Mouse (Mus musculus) stomach, embryonic 14.5 days (tissue): ENCODE data around the gene Ssbp2. TPM values are rescaled to one million over a fixed set of nuclear protein-coding genes. Genes with fewer than 3 reads are reported as not detected.
A peak's percentile ranks its signal among the peaks of the same experiment; 100 is the strongest.

Experiments
- ATAC-seq: fragments of 200-750 bp; cut with Nextera tagmentation; 2 replicates; pipeline ENCODE4 v1.8.0; 2017; ENCODE audit warnings: low read depth, moderate TSS enrichment; ENCODE audit not compliant: insufficient number of reproducible peaks, insufficient read depth, low FRiP score
- H3K27ac ChIP-seq: fragments of 300-500 bp; sonication (generic); 2 replicates; pipeline ENCODE4 v1.5.1; 2014; ENCODE audit warnings: mild to moderate bottlenecking, low read length, moderate library complexity, mixed read lengths
- H3K27me3 ChIP-seq: fragments of 300-500 bp; sonication (generic); 2 replicates; pipeline ENCODE4 v1.6.1; 2014; ENCODE audit warnings: low read length, control low read depth, mixed read lengths; ENCODE audit not compliant: control insufficient read depth, insufficient read depth
- H3K36me3 ChIP-seq: fragments of 300-500 bp; sonication (generic); 2 replicates; pipeline ENCODE4 v1.6.1; 2014; ENCODE audit warnings: mild to moderate bottlenecking, control low read depth, low read length, moderate library complexity, mixed read lengths; ENCODE audit not compliant: control insufficient read depth, insufficient read depth
- H3K4me1 ChIP-seq: fragments of 300-500 bp; sonication (generic); 2 replicates; pipeline ENCODE4 v1.6.1; 2014; ENCODE audit warnings: low read length, control low read depth, mixed read lengths; ENCODE audit not compliant: control insufficient read depth, insufficient read depth
- H3K4me2 ChIP-seq: fragments of 300-500 bp; sonication (generic); replicated peaks from 2 replicates; pipeline ENCODE4 v1.6.1; 2014; ENCODE audit warnings: low read depth, low read length, control low read depth
- H3K4me3 ChIP-seq: fragments of 300-500 bp; sonication (generic); 2 replicates; pipeline ENCODE4 v1.5.1; 2014; ENCODE audit warnings: low read depth, low read length, control low read depth
- H3K9ac ChIP-seq: fragments of 300-500 bp; sonication (generic); replicated peaks from 2 replicates; pipeline ENCODE4 v1.6.1; 2014; ENCODE audit warnings: low read depth, mild to moderate bottlenecking, control low read depth, low read length, moderate library complexity, mixed read lengths
- H3K9me3 ChIP-seq: fragments of 300-500 bp; sonication (generic); 2 replicates; pipeline ENCODE4 v1.6.1; 2016; ENCODE audit warnings: low read depth, low read length, control low read depth; ENCODE audit not compliant: control insufficient read depth
- WGBS: fragments of 180-500 bp; shearing (Covaris S2); extraction: QIAGEN DNeasy Blood & Tissue Kit; methylation state at CpG from one replicate; pipeline ENCODE4 v1.1.7; 2014; 5-methylcytosine and 5-hydroxymethylcytosine counted together
- polyA plus RNA-seq: library from polyadenylated mRNA; unstranded; fragments of >200 nt; fragmentation: Nextera tagmentation; extraction: Ambion mirVana; gene quantifications from 2 replicates; pipeline ENCODE4 v1.2.1, GENCODE M21; 2014

Ssbp2 gene
- polyA plus RNA-seq, 1 experiment from 2014 or later: 171 TPM

GRCm38 (mm10) chr13:91719487-91719886 lies 259.4 kb downstream of the Ssbp2 start:
- Histone ChIP-seq H3K27ac (no peak overlapping the region), H3K4me3 (no peak overlapping the region), H3K36me3 (no peaks in the 10 kb centered on the region), H3K27me3 (no peaks in the 10 kb centered on the region), H3K4me2 (no peak overlapping the region), H3K4me1 (no peaks in the 10 kb centered on the region), H3K9ac (no peak overlapping the region), H3K9me3 (no peaks in the 10 kb centered on the region)
- WGBS: 92% methylated on average over 6 of the region's 6 CpGs
- ATAC-seq: no peak

DNA sequence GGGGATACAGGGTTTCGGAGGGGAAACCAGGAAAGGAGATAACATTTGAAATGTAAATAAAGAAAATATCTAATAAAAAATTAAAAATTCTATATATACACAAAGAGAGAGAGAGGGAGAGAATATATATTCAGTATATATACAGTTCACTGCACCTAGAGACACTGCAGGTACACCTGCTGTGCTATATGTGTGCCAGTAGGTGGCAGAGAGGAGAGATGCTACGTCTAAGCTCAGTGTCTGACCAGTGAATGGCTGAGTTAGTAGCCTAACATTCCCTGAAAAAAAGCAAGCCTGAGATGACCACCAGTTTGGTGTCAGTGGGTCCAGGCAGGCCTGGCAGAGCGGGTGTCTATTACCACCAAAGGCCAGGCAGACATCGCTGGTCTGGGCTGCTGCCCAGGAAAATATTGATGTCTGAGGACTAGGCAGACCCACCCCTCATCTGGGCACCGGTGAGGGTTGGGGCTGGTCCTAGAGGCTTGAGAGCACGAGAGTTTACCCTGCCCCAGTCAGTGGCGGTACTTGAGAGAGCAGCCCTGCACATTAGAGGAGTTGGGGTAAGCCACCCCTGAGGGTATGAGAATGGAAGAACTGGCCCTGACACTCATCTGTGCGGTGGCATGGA lies 263.1 kb downstream of the Ssbp2 start:
- Histone ChIP-seq H3K4me3 (no peak overlapping the region), H3K9ac (no peak overlapping the region), H3K9me3 (no peaks in the 10 kb centered on the region), H3K4me1 (no peaks in the 10 kb centered on the region), H3K36me3 (no peaks in the 10 kb centered on the region), H3K4me2 (no peak overlapping the region), H3K27ac (no peak overlapping the region), H3K27me3 (no peaks in the 10 kb centered on the region)
- ATAC-seq: peak; percentile 53; the same call in 1 of the 2 replicates
- whole genome bisulfite sequencing: 67% methylated on average over 8 of the region's 8 CpGs

DNA sequence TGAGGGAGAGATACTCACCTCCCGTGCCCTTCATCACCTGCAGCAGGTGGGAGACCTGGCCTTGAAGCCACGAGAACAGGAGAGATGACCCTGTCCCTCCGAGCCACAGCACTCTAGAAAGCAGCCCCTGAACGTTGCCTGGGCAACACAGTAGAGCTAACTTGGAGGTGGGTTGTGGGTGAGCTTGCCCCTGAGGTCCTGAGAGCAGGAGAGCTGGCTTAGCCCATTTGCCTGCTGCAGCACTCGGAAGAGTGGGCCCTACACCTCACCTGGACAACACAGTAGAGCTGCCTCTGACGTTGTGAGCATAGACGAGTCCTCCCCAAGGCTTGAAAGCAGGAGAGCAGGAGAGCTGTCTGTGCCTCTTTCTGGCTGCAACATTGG lies 263.6 kb downstream of the Ssbp2 start:
- Histone ChIP-seq H3K4me2 (no peak overlapping the region), H3K27ac (no peak overlapping the region), H3K36me3 (no peaks in the 10 kb centered on the region), H3K4me1 (no peaks in the 10 kb centered on the region), H3K9ac (no peak overlapping the region), H3K27me3 (no peaks in the 10 kb centered on the region), H3K9me3 (no peaks in the 10 kb centered on the region), H3K4me3 (no peak overlapping the region)
- no peak for ATAC-seq
- 80% methylated on average over 7 of the region's 7 CpGs for WGBS

- Histone ChIP-seq H3K4me2 (no peak overlapping the region), H3K27ac (no peak overlapping the region), H3K9me3 (no peaks in the 10 kb centered on the region), H3K4me3 (no peak overlapping the region), H3K36me3 (no peaks in the 10 kb centered on the region), H3K9ac (no peak overlapping the region), H3K4me1 (no peaks in the 10 kb centered on the region), H3K27me3 (no peaks in the 10 kb centered on the region)
- 77% methylated on average over 3 of the region's 3 CpGs for WGBS
- no peak for ATAC-seq
These were observed 264.1 kb downstream of the Ssbp2 start for GRCm38 (mm10) chr13:91724211-91724610.

GRCm38 (mm10) chr13:91725130-91725529 lies 265.0 kb downstream of the Ssbp2 start:
- Histone ChIP-seq H3K27me3 (no peaks in the 10 kb centered on the region), H3K36me3 (no peaks in the 10 kb centered on the region), H3K9me3 (no peaks in the 10 kb centered on the region), H3K9ac (no peak overlapping the region), H3K4me1 (no peaks in the 10 kb centered on the region), H3K4me2 (no peak overlapping the region), H3K4me3 (no peak overlapping the region), H3K27ac (no peak overlapping the region)
- ATAC-seq: no peak
- 71% methylated on average over 3 of the region's 3 CpGs for WGBS

- no peaks in the 10 kb centered on the region for H3K4me1 ChIP-seq
- no peak for ATAC-seq
- no peaks in the 10 kb centered on the region for H3K36me3 ChIP-seq
- H3K9me3 ChIP-seq: no peaks in the 10 kb centered on the region
- H3K9ac ChIP-seq: no peak overlapping the region
- H3K4me3 ChIP-seq: no peak overlapping the region
- no peak overlapping the region for H3K4me2 ChIP-seq
- H3K27ac ChIP-seq: no peak overlapping the region
- no peaks in the 10 kb centered on the region for H3K27me3 ChIP-seq
These were observed 267.8 kb downstream of the Ssbp2 start for GRCm38 (mm10) chr13:91727899-91728298.

DNA sequence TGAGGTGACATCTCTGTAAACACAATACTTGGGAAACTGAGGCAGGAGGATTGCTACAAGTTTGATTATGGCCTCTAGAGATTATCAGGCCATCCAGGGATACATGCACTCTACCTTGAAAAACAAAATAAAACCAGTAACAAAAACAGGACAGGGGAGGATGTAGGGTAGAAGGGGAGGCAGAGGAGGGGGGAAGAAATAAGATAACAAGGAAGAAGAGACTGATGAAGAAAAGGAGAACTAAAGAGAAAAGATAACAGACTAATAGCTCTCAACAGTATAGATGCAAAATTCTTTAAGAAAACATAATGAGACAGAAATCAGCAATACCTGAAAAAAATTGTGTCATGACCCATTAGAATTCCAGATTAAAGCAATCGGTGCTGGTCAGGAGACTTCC lies 277.1 kb downstream of the Ssbp2 start:
- peaks cover 3% of the 10 kb centered on the region; the same call in 1 of the 2 replicates for H3K4me1 ChIP-seq
- 100% methylated on average over 1 of the region's 1 CpGs for WGBS
- no peak overlapping the region for H3K4me3 ChIP-seq
- ATAC-seq: no peak
- H3K36me3 ChIP-seq: no peaks in the 10 kb centered on the region
- H3K27ac ChIP-seq: no peak overlapping the region
- no peaks in the 10 kb centered on the region for H3K9me3 ChIP-seq
- no peak overlapping the region for H3K9ac ChIP-seq
- 0 out of 2 replicates have a peak, but pooled peaks cover 3% of the 10 kb centered on the region for H3K27me3 ChIP-seq
- H3K4me2 ChIP-seq: no peak overlapping the region

DNA sequence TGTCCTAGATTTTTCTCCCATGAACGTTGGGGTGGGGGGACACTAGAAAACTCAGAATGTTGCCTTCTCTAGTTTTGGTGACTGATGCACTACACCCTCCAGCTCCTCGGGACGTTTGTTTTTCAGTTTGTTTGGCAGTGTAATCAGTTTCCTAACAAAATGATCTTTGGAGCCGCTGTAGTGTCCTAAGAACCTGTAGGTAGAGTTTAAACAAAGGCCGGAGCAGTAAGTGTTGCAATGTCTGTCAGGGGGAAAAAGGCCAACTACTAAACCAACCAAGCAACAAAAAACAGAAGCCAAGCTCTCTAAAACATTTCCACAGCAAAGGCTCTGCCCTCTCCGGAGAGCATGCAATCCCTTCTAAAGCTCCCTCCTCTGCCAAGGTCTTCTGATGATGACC lies 280.8 kb downstream of the Ssbp2 start:
- ATAC-seq: no peak
- Histone ChIP-seq H3K4me3 (no peak overlapping the region), H3K36me3 (no peaks in the 10 kb centered on the region), H3K9me3 (no peaks in the 10 kb centered on the region), H3K4me1 (peaks cover 3% of the 10 kb centered on the region; the same call in 1 of the 2 replicates), H3K27ac (no peak overlapping the region), H3K4me2 (peak overlapping the region; percentile 73), H3K9ac (no peak overlapping the region), H3K27me3 (0 out of 2 replicates have a peak, but pooled peaks cover 3% of the 10 kb centered on the region)
- WGBS: 62% methylated on average over 6 of the region's 6 CpGs
